Mouse (Mus musculus) hindbrain, embryonic 11.5 days (tissue): Measurements from ENCODE around the gene Flot2. TPM values are rescaled to one million over a fixed set of nuclear protein-coding genes. Genes with fewer than 3 reads are reported as not detected.

Source experiments
- ATAC-seq: fragments of 200-750 bp; cut with Nextera tagmentation; 2 replicates; pipeline ENCODE4 v1.8.0; 2017; ENCODE audit warnings: mild to moderate bottlenecking, moderate TSS enrichment, moderate library complexity; ENCODE audit not compliant: low FRiP score
- DNase-seq: peaks from one replicate; pipeline ENCODE4 v3.0.0-alpha.2; 2015; ENCODE audit warnings: low spot score
- H3K27ac ChIP-seq: fragments of 300-500 bp; sonication (generic); 2 replicates; pipeline ENCODE4 v1.5.1; 2014; ENCODE audit warnings: mild to moderate bottlenecking, low read depth, low read length
- H3K27me3 ChIP-seq: fragments of 300-500 bp; sonication (generic); 2 replicates; pipeline ENCODE4 v1.6.1; 2014; ENCODE audit warnings: mild to moderate bottlenecking, low read length, moderate library complexity, mixed read lengths; ENCODE audit not compliant: control insufficient read depth, insufficient read depth
- H3K36me3 ChIP-seq: fragments of 300-500 bp; sonication (generic); 2 replicates; pipeline ENCODE4 v1.6.1; 2014; ENCODE audit warnings: mild to moderate bottlenecking, low read length, moderate library complexity, mixed read lengths; ENCODE audit not compliant: control insufficient read depth, insufficient read depth
- H3K4me1 ChIP-seq: fragments of 300-500 bp; sonication (generic); replicated peaks from 2 replicates; pipeline ENCODE4 v1.6.1; 2014; ENCODE audit warnings: low read length, mixed read lengths; ENCODE audit not compliant: control insufficient read depth, insufficient read depth
- H3K4me2 ChIP-seq: fragments of 300-500 bp; sonication (generic); replicated peaks from 2 replicates; pipeline ENCODE4 v1.6.1; 2014; ENCODE audit warnings: mild to moderate bottlenecking, low read depth, low read length
- H3K4me3 ChIP-seq: fragments of 300-500 bp; sonication (generic); 2 replicates; pipeline ENCODE4 v1.5.1; 2014; ENCODE audit warnings: low read depth, low read length
- H3K9ac ChIP-seq: fragments of 300-500 bp; sonication (generic); 2 replicates; pipeline ENCODE4 v1.6.1; 2014; ENCODE audit warnings: low read depth, low read length
- H3K9me3 ChIP-seq: fragments of 300-500 bp; sonication (generic); 2 replicates; pipeline ENCODE4 v1.6.1; 2016; ENCODE audit warnings: low read length; ENCODE audit not compliant: control insufficient read depth
- WGBS: fragments of 180-500 bp; shearing (Covaris S2); extraction: QIAGEN DNeasy Blood & Tissue Kit; methylation state at CpG from one replicate; pipeline ENCODE4 v1.1.7; 2014; 5-methylcytosine and 5-hydroxymethylcytosine counted together
- microRNA counts: library from miRNA; unstranded; fragments of <30 nt; microRNA quantifications from one replicate; lab custom pipeline; 2015
- polyA plus RNA-seq: library from polyadenylated mRNA; unstranded; fragments of >200 nt; fragmentation: Nextera tagmentation; extraction: Ambion mirVana; gene quantifications from 2 replicates; pipeline ENCODE4 v1.2.1, GENCODE M21; 2014

Flot2 gene
- polyA plus RNA-seq, 1 experiment from 2014 or later = 60.0 TPM

DNA sequence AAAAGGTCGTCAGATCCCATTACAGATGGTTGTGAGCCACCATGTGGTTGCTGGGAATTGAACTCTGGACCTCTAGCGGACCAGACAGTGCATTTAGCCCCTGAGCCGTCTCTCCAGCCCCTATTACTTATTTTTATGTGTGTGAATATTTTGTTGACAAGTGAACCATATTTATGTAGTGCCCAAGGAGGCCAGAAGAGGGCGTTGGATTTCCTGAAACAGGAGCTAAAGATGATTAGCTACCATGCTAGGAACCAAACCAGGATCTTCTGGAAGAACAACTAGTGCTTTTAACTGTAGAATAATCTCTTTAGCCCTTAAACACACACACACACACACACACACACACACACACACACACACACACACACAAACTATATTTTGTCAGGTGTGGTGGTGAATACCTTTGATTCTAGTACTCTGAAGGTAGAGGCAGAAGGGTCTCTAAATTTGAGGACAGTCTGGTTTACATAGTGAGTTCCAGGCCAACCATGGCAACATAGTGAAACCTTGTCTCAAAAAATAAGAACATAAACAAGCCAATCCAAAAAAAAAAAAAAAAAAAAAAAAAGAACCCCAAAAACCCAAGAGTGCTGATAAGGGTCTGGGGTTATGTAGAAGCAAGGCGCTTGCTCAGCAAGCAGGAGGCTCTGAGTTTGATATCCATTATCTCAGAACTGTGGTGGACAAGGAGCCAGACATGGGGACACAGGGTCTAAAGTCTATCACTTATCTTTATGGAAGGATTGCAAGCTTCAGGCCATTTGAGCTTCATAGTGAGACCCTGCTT, 65.4 kb downstream of the Flot2 start:
- Histone ChIP-seq H3K27me3 (no peaks in the 10 kb centered on the region), H3K4me1 (no peaks in the 10 kb centered on the region), H3K4me2 (no peak overlapping the region), H3K9ac (no peak overlapping the region), H3K9me3 (no peaks in the 10 kb centered on the region), H3K27ac (no peak overlapping the region), H3K4me3 (no peak overlapping the region), H3K36me3 (no peaks in the 10 kb centered on the region)
- WGBS = 72% methylated on average over 5 of the region's 5 CpGs
- ATAC-seq (no peak), DNase-seq (peak; percentile 26)

DNA sequence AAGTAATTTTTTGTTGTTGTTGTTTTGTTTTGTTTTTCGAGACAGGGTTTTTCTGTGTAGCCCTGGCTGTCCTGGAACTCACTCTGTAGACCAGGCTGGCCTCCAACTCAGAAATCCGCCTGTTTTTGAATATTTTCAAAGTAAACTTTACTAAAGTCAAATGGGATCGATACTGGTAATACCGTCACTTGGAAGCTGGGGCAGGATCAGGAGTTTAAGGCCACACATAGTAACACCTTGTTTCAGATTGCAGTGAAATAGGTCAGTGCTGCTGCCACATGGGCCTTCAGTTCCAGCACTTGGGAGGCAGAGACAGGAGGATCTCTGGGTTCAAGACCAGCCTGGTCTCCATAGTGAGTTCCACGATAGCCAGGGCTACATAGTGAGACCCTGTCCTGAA, 66.8 kb downstream of the Flot2 start:
- ATAC-seq = no peak
- H3K4me3 ChIP-seq = no peak overlapping the region
- H3K4me1 ChIP-seq = no peaks in the 10 kb centered on the region
- H3K9ac ChIP-seq = no peak overlapping the region
- no peak overlapping the region for H3K4me2 ChIP-seq
- H3K9me3 ChIP-seq = no peaks in the 10 kb centered on the region
- no peaks in the 10 kb centered on the region for H3K27me3 ChIP-seq
- H3K27ac ChIP-seq = no peak overlapping the region
- WGBS = 96% methylated on average over 5 of the region's 5 CpGs
- no peak for DNase-seq
- H3K36me3 ChIP-seq = no peaks in the 10 kb centered on the region

MicroRNAs within 50 kb of the gene (microRNA counts, 519-probe panel; counts per million panel counts)
- microRNA mmu-miR-144 (lab: Ali Mortazavi, UCI) (4,517 counts per million, percentile 48 among the panel's probes with 10 or more counts), microRNA mmu-miR-451 (lab: Ali Mortazavi, UCI) (2,982 counts per million, percentile 15 among the panel's probes with 10 or more counts)

Other genes starting within 250 kb of the Flot2 start
- gene Pipox, start 143.8 kb upstream of the Flot2 start, polyA plus RNA-seq = 7.6 and 8.6 TPM in 2 replicates
- 13.3 TPM in 2 replicates for gene Sez6, start 107.1 kb upstream of the Flot2 start, polyA plus RNA-seq
- gene Phf12, start 55.2 kb upstream of the Flot2 start, polyA plus RNA-seq = 16.9 and 20.2 TPM in 2 replicates
- 20.0 and 21.0 TPM in 2 replicates for gene Dhrs13, start 5.7 kb upstream of the Flot2 start, polyA plus RNA-seq
- gene Eral1, start 42.5 kb downstream of the Flot2 start, polyA plus RNA-seq = 31.9 and 37.2 TPM in 2 replicates
- gene Fam222b, start 56.7 kb downstream of the Flot2 start, polyA plus RNA-seq = 24.3 and 24.4 TPM in 2 replicates
- 73.6 and 92.0 TPM in 2 replicates for gene Traf4, start 127.7 kb downstream of the Flot2 start, polyA plus RNA-seq
- 5.2 and 7.0 TPM in 2 replicates for gene Nek8, start 138.7 kb downstream of the Flot2 start, polyA plus RNA-seq
- gene Tlcd1, start 138.8 kb downstream of the Flot2 start, polyA plus RNA-seq = 6.8 and 9.5 TPM in 2 replicates
- 1,168 and 1,191 TPM in 2 replicates for gene Rpl23a, start 145.7 kb downstream of the Flot2 start, polyA plus RNA-seq
- gene Rab34, start 150.5 kb downstream of the Flot2 start, polyA plus RNA-seq = 57.7 and 69.3 TPM in 2 replicates
- 1.0 and 1.2 TPM in 2 replicates for gene Proca1, start 155.5 kb downstream of the Flot2 start, polyA plus RNA-seq
- 60.6 and 60.8 TPM in 2 replicates for gene Sdf2, start 207.8 kb downstream of the Flot2 start, polyA plus RNA-seq
- 26.1 and 26.2 TPM in 2 replicates for gene Supt6, start 208.1 kb downstream of the Flot2 start, polyA plus RNA-seq
- 65.4 and 94.5 TPM in 2 replicates for gene 2610507B11Rik, start 223.8 kb downstream of the Flot2 start, polyA plus RNA-seq